Mouse (Mus musculus) frontal cortex, postnatal 14 days (tissue): ENCODE results near the gene Degs2.
A peak's percentile ranks its signal among the peaks of the same experiment; 100 is the strongest.

Source experiments
- DNase-seq, 2 experiments: peaks; one replicate each; pipeline ENCODE4 v3.0.0; 2022; ENCODE audit warnings: low spot score in 2 of 2

Gene Degs2

DNA sequence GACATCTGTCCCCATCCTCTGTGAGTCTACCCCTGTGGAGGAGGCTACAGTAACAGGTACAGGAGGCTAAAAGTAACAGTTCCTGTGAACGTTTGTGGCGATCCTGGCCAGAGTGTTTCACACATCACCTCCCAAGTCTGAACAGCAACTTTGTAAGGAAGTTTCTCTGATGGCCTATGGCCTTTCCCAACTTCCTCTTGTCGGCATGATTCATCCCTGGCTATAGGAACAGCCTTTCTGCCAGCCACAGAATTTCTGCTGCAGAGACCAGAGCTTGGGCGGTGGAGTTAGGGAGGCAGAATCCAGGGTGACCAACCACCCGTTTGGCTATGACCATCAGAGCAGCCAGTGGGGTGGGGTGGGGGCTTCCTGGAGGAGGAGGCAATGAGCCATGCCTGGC lies 2.1 kb downstream of the Degs2 start:
- no peak for DNase-seq

DNA sequence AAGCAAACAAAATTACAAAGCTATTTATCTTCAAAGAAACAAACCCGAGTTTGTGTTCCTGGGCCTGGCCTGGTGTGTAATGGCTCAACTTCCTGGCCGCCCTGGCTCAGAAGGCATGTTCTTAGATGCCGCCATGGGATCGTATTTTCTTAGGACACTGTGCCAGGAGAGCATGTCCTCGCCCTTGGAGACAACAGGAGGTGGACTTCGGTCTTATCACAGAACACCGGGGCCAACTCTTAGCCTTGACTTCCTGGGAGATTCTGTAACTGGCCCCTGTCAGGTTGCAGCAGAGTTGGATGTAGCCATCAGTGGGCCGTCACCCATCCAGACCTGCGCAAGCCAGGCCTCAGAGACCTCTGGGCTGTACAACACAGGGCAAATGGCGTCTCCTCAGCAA lies 2.5 kb downstream of the Degs2 start:
- no peak for DNase-seq

DNA sequence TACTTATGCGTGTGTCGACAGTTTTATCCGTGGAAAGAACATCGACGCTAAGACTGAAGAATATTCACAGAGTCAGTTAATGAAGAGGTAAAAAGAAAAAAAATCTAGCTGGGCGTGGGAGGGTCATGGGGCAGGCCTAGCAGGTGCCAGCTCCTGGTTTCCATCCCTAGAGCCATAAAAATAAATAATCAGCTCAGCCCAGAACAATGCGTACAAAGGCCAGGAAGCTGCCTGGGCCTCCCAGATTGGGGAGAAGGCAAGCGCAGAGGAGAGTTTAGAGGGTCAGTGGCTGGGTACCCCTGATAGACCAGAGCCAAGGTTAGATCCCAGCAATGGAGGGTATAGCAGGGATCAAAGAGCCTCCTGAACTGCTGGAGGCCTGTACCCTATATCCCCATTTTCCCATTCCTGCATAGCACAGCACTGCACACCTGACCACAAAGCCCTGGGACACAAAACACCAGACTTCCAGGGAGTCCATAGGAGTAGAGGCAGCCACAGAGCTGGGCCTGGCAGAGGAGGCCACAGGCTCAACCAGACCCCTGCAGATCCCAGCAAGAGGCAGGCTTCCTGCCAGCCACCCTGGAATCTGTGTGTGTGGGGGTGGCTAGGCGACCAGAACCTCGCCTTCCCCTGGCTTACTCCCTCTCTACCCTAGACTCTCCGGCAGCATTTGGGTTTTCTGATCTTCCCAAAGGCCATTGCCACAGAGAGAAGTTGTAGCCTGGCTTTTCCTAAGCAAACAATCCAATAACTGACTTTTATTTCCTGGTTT lies 3.2 kb downstream of the Degs2 start:
- no peak for DNase-seq

DNA sequence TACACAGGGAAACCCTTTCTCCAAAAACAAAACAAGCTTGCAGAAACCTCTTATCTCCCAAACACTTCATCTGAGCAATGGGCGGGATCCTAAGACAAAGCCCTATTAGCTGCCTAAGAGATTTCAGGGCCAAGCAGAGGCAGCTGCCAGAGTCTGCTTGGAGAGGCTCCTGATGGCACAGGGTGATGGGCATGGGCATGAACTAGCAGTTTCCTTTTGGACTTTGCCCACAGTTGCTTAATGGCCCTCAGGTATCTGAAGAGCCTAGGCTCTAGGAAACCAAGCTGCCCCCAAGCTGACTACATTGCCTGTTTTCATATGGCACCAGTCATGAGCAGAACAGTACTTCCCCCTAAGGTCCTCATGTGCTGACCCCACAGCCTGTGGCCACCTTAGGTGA lies 7.9 kb downstream of the Degs2 start:
- DNase-seq, result no peak

DNA sequence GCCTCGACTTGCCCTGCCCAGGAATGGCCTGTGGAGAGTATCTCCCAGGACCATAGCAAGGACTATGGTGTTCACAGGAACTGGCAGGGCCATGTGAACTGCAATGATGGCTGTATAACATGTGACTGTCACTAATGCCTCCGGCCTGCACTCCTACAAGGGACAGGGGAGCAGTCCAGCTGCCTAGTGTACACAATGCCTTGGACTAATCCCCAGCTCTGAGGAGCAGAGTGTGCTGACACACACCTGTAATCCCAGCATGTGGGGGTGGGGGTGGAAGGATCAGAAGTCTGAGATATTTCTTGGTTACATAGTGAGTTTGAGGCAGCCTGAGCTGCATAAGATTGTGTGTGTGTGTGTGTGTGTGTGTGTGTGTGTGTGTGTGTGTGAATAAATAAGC lies 8.5 kb downstream of the Degs2 start:
- no peak for DNase-seq

DNA sequence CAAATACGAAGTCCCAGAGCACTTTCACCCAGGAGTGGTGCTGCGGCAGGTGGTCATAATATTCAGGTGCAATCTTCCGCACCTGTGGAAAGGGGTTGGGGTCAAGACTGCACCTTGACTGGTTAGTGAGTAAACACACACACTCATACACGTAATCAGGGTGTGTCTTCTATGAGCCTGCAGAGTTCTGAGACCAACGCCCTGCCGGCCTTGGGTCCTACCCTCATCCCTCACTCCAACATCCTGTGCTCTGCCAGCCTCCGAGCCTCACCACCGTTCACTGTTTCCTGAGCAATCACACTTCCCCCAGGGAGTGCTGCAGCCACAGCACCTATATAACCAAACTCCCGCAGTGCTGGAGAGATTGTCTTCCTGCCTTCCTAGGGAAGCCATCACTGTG lies 11.6 kb downstream of the Degs2 start:
- DNase-seq, result peak in 1 of 2 experiments; percentile 3

DNA sequence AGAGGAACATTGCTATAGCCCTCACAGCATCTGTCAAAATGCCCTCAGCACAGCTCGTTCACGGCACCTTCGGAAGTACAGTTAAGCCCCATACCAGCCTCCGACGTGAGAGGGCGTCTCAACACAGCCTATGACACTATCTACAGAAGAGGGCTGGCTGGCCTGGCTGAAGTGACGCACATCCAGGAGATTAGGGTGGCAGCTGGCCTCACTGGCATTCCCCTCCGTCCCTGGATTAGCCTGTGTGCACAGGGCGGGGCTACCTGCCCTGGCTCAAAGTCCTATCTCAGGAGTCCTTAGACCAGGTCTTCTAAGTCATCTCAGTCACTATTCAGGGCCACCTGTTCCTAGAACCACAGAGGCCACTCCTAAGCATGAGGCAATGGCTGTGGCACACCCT lies 12.9 kb downstream of the Degs2 start:
- peak in 1 of 2 experiments; percentile 4 for DNase-seq

DNA sequence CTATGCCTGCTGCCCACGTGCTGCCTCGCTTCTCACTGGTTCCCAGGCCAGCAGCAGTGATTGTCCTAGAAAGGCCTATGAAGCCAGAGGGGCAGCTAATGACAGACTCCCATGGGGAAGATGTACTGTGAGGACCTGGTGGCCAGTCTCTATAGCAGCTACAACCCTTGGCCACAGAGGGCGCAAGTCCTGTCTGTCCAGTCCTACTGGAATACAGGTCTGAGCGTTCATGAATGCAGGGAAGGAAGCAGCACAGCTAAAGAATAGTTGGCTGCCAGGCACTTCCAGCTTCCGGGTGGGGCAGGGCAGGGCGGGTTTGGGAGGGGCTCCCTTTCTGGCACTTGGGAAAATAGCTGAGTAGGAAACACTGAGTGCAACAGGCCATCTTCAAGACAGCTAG lies 15.2 kb downstream of the Degs2 start:
- DNase-seq, result peak in 1 of 2 experiments; percentile 4

DNA sequence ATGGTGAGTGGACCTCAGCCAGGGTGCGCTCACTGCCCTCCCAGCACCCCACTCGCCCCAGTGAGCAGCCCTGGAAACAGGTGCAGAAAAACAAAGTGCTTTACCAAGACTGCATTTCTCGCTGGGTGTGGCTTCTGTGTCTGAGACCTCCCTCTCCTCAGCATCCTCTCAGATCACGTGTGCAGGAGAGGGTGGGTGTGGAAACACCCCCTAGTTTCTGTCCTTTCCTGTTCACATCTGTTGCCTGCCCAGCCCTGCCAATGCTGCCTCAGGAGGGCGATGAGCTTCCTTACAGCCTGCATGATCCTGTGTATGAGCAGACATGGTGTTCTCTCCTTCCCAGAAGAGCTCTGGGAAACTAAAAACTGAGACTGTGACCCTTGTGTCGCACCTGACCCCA lies 15.7 kb downstream of the Degs2 start:
- DNase-seq, result no peak

DNA sequence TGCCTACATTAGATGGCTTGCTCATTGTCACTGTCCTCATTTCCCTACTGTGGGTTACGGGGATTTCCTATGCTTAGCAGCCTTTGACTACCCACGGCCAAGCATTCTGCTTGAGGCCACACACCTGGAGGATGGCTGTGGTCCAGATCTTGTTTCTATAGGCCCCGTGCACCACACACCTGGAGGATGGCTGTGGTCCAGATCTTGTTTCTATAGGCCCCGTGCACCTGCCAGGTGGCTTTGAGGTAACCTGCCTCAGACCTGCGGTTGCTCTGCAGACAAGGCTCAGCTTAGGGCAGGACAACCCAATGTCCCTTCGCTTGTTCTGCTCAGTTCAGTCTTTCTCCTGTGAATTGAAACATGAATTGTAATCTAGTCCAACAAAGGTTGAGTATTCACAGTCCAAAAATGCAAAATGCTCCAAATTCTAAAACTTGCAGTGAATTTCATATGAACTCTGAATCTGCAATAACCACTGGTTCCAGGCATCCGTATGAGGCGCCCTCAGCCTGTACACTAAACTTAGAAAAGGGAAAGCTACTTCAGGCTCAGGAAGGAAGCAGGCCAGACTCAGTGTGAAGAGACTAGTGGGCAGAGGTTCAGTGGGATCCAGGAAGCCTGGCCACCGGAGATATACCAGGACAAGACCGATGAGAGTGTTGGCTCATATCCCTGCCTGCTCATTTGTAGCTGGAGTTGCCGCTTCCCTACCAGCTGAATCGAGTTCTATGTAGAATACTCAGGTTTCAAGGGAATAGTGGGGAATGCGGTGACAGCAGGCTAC lies 19.7 kb downstream of the Degs2 start:
- DNase-seq, result no peak

DNA sequence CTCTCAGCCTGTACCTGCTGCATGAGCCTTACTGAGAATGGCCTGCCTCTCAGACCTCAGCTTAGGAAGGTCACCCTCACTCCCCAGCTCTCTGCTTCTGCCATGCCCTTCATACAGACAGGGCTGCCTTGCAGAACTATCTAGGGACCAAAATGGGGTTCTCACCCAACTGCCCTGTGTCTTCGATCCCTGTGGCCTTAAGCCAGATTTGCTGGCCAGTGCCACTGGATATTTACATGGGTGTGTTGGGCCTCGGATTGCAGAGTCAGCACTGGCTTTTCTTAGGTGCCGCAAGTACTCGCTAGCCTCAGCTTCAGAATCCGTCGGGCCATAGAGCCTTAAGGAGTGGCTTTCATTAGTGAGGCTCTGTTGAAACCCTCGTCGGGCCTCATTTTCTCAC lies 21.3 kb downstream of the Degs2 start:
- DNase-seq, result no peak

DNA sequence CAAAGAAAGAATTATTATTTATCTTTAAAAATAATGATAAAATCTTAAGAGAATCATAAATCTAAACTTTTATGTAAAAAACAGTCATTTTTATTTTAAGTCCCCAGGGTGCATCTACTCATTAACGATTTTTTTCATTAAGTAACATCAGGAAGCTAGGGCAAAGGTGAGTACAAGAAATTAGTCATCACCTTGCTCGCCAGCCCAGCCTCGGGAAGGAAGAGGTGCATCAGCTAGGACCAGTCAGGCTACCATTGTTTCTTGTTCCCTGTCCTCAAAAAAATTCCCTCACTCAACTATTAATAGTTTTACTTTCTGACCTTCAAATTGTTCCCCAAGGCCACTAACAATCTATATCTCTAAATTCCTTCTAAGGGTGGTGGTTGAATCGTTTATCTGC lies 23.7 kb downstream of the Degs2 start:
- DNase-seq, result no peak

DNA sequence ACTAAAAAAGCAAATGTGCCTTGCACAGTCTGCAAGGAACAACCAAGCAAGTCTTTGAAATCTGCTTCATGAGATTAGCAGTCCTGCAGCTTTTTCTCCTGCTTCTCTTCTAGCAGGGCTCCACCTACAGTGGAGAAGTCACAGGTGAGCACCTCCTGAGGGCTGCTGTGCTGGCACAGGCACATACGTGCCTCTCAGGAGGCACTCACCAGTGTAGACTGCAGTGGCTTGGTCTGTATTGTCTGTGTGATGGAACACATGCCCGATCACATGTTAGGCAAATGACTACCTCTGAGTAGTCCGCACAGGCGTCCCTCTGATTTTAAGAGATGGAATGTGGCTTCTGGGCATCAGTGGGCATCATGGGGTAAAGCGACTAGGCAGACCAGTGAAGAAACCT lies 25.0 kb downstream of the Degs2 start:
- DNase-seq, result no peak

DNA sequence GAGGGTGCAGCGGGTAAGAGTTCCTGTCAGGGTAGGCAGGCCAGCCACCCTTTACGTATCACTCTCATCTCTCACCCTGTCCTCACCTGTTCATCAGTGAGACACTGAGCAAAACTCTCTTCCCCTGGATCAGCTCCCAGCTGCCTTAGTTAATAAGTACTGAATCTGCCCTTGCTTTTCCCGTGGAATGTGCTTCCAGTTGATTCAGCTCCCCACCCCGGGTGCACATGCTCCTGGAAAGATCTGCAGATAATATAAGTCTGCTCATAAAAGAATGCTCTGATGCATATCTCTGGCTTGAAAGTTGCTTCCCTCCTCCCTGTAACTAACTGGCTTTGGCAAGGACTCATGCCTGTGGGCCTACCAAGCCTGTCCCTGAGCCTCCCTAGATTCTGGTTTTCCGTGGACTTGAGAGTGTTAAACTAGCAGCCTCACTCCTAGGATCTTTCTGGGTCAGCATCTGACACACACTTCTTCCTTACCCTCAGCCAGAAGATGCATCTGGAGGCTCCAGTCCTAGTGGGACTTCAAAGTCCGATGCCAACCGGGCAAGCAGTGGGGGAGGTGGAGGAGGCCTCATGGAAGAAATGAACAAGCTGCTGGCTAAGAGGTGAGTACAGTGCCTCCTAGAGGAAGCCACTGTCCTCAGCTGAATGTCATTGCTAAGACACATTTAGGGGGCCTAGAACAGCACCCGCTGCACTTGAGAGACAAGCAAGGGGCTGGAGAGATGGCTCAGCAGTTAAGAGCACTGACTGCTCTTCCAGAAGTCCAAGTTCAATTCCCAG lies 26.3 kb downstream of the Degs2 start:
- DNase-seq, result no peak

DNA sequence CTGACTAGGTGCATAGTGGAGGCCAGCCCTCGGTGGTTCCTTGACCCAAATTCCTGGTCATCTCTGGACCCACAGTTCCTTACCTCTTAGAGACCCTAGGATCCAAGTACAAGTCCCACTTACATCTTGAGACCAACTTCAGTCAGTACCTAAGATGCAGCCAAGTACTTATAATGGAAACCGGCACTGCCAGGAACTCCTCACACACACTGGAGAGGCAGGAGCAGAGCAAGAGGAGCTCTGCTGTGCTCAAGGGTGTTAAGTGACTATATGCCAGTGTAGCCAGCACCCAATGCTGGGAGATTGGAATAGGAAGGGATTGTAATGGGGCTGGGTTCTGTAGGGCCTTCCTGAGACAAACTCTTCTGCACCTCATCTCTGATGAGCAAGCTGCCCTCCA lies 27.2 kb downstream of the Degs2 start:
- no peak for DNase-seq

DNA sequence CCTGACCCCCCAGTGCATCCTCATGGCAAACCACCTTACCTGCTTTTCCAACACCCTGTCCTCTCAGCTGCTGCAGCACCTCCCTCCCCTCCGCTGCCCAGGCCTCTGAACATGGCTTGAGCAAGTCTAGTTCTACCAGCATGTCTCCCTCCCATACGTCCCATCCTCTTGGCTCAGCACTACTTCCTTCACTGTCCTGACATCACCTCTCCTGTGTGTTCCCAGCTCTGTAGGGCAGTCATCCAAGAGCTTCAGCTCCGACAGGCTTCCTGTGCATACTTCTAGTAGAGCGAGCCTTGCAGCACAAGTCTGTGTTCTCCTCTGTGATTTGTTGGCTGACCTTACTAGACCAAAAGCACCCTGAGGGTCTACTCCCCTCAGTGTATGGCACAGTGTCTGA lies 27.6 kb downstream of the Degs2 start:
- DNase-seq, result peak in 1 of 2 experiments; percentile 35

DNA sequence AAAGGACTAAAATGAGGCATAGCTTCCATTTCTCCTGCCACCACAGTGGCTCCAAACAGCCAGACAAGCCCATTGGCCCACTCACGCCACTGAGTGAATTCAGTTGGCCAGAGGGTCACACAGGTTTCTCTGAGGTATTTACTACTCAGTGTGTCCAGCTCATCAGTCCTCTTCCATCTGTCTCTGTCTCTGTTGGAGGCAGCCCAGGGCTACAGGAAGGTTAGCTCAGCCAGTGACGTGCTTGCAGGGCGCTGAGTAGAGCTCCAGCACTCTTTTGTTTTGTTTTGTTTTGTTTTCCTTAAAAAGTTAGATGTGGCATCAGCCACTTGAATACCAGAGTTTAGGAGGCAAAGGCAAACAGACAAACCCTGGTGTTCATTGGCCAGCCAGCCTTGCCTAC lies 28.6 kb downstream of the Degs2 start:
- DNase-seq, result no peak

DNA sequence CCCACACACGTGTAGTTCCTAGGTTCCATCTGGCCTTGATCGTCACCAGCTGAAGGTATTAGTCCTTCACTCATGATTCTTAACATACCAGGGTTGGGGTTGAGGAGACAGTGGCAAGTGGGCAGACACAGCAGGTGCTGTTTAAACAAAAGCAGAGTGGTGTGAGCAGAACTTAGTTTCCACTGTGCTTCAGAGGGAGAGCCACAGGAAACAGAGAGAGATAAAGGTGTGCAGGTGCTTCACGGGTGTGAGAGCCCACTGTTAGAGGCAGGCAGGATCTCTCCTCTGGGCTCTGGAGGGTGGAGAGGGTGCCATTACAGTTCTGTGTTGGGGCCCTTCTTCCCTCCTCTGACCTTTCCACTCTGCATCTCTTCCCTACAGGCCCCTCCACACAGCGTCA lies 29.2 kb downstream of the Degs2 start:
- no peak for DNase-seq

DNA sequence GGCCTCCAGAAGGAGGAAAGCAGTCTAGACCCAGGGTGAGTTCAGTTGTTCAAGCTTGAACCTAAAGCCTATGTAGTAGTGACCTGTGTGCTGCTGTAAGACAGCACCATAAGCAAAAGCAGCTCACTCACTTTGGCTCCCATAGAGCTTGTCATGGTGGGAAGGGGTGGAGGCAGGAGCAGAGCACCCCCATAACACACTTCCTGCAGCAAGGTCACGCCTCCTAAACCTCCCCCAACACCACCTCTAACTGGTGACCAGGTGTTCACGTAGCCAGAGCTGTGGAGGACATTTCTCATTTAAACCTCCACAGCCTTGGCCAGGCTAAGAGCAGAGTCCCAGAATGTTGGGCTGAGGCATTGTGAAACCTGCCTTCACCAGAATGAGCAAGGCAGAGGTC lies 30.6 kb downstream of the Degs2 start:
- no peak for DNase-seq

DNA sequence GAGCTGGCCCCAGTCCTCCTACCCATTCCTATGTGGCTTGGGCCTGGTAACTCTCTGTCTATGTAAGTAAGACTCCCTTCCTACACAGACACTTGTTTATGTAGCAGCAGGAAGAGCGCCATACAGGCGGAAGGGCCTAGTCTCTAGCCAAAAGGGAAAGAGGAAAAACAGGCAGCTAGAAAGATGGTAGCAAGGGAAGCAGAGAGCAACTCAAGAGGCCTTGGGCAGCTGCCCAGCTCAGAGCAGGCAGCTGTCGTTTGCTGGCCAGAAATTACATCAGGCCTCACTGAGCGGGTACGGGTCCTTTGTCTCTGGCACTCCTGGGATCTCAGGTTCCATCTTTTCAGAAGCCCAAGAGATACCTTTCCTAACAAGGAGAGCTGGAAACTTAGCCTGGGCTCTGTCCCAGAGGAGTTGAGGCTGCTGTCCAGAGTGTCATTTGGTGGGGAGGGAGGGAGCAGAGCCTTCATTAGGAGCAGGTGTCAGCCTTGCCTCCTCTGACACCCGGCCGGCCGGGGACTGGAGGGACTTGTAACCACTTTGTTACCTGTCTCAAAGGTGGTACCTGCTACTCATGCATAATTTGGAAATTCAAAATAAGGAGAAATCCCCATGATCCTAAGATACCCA lies 33.4 kb downstream of the Degs2 start:
- DNase-seq, result no peak

DNA sequence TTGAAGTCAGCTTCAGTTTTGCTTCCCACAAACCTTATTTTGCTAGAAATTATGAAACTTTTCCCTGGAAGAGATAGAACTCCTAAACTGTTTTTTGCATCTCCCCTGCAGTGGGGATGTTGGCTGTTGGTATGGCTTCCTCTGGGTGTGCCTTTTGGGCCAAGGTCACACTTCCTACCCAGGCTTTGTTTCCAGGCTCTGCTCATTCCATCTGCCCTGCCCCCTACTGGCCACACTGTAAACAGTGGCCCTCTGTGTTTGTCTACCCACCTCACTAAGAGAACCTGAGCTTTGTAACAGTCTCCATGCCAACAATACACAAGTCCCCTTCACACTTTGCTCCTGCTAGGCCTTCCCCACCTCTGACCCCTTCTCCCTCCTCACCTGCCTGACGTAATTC lies 44.8 kb downstream of the Degs2 start:
- DNase-seq, result no peak
